ENCODE assay signal across 28 mouse cellular contexts in genomic region chr5:39260721-39261190, GRCm38 (mm10).
DNase-seq lines count a peak whose midpoint lies in the region; ATAC-seq and TF ChIP-seq lines count a peak whose summit lies in the region.
"Had no signal": no experiment of that assay in that cellular context is flagged by ENCODE, and none has a peak within 500 bp of the region (broad histone marks: within the 10 kb centered on the region; RNA-seq: fewer than 3 reads in every experiment).

No protein-coding gene starts in this region.

- no peaks in the 10 kb centered on the region for H3K9me3 ChIP-seq in hindbrain, embryonic 14.5 days (ENCODE audit: control insufficient read depth, low read length)
- no peaks in the 10 kb centered on the region for H3K9me3 ChIP-seq in hindbrain, embryonic 11.5 days (ENCODE audit: control insufficient read depth, low read length)
- H3K9me3 ChIP-seq in neural tube, embryonic 13.5 days, result no peaks in the 10 kb centered on the region
- H3K9me3 ChIP-seq in hindbrain, postnatal 0 days (ENCODE audit: low read length), result no peaks in the 10 kb centered on the region
- no peaks in the 10 kb centered on the region for H3K9me3 ChIP-seq in heart, embryonic 10.5 days
- H3K9me3 ChIP-seq: embryonic facial prominence, embryonic 10.5 days; embryonic facial prominence, embryonic 15.5 days; heart, embryonic 13.5 days; intestine, embryonic 15.5 days; limb, embryonic 13.5 days; stomach, embryonic 15.5 days had no signal

- no peaks in the 10 kb centered on the region for H3K27me3 ChIP-seq in hindbrain, embryonic 14.5 days (ENCODE audit: control insufficient read depth, insufficient read depth, low read length)
- no peaks in the 10 kb centered on the region for H3K27me3 ChIP-seq in hindbrain, embryonic 11.5 days (ENCODE audit: control insufficient read depth, insufficient read depth, low read length)
- no peaks in the 10 kb centered on the region for H3K27me3 ChIP-seq in neural tube, embryonic 13.5 days
- no peaks in the 10 kb centered on the region for H3K27me3 ChIP-seq in hindbrain, postnatal 0 days (ENCODE audit: insufficient read depth, low read length)
- H3K27me3 ChIP-seq in heart, embryonic 10.5 days (ENCODE audit: insufficient read depth, poor library complexity, severe bottlenecking), result no peaks in the 10 kb centered on the region
- H3K27me3 ChIP-seq: embryonic facial prominence, embryonic 15.5 days; heart, embryonic 13.5 days; intestine, embryonic 15.5 days; limb, embryonic 13.5 days; stomach, embryonic 15.5 days had no signal

- H3K4me2 ChIP-seq in hindbrain, embryonic 14.5 days (replicated peaks), result no peak overlapping the region
- no peak overlapping the region for H3K4me2 ChIP-seq in hindbrain, embryonic 11.5 days (replicated peaks; ENCODE audit: low read depth, low read length)
- H3K4me2 ChIP-seq in neural tube, embryonic 13.5 days, result no peak overlapping the region
- H3K4me2 ChIP-seq in hindbrain, postnatal 0 days (ENCODE audit: low read depth, low read length), result no peak overlapping the region
- H3K4me2 ChIP-seq: embryonic facial prominence, embryonic 15.5 days; heart, embryonic 13.5 days; intestine, embryonic 15.5 days; limb, embryonic 13.5 days; liver, embryonic 11.5 days; stomach, embryonic 15.5 days had no signal

- 36% methylated on average over 1 of the region's 1 CpGs for WGBS in hindbrain, embryonic 14.5 days
- 59% methylated on average over 1 of the region's 1 CpGs for WGBS in hindbrain, embryonic 11.5 days
- WGBS in neural tube, embryonic 13.5 days, result 43% methylated on average over 1 of the region's 1 CpGs
- WGBS in hindbrain, postnatal 0 days, result 41% methylated on average over 1 of the region's 1 CpGs
- 78% methylated on average over 1 of the region's 1 CpGs for WGBS in heart, embryonic 10.5 days

- ATAC-seq in hindbrain, embryonic 14.5 days (ENCODE audit: low FRiP score), result peak; percentile 62; the same call in 1 of the 2 replicates
- no peak for ATAC-seq in hindbrain, embryonic 11.5 days (ENCODE audit: low FRiP score)
- ATAC-seq in neural tube, embryonic 13.5 days (ENCODE audit: low read depth), result peak; percentile 50
- peak; percentile 70 for ATAC-seq in hindbrain, postnatal 0 days
- ATAC-seq: intestine, embryonic 15.5 days; liver, postnatal 0 days; midbrain, embryonic 16.5 days had no signal

- no peak for TF ChIP-seq CTCF in hindbrain, postnatal 0 days (IDR thresholded peaks at IDR 0.05; ENCODE audit: low read depth)

- no peak overlapping the region for H3K27ac ChIP-seq in hindbrain, embryonic 14.5 days
- H3K27ac ChIP-seq in hindbrain, embryonic 11.5 days (ENCODE audit: low read depth, low read length), result no peak overlapping the region
- no peak overlapping the region for H3K27ac ChIP-seq in neural tube, embryonic 13.5 days (replicated peaks)
- no peak overlapping the region for H3K27ac ChIP-seq in hindbrain, postnatal 0 days
- no peak overlapping the region for H3K27ac ChIP-seq in heart, embryonic 10.5 days
- H3K27ac ChIP-seq: embryonic facial prominence, embryonic 10.5 days; embryonic facial prominence, embryonic 15.5 days; gastrocnemius, adult 2 months; heart, adult 2 months; heart, embryonic 13.5 days; intestine, embryonic 15.5 days; layer of hippocampus, adult 2 months; limb, embryonic 13.5 days; stomach, embryonic 15.5 days had no signal

- no peak overlapping the region for H3K4me3 ChIP-seq in hindbrain, embryonic 14.5 days (replicated peaks; ENCODE audit: low read length)
- no peak overlapping the region for H3K4me3 ChIP-seq in hindbrain, embryonic 11.5 days (ENCODE audit: low read depth, low read length)
- no peak overlapping the region for H3K4me3 ChIP-seq in neural tube, embryonic 13.5 days
- no peak overlapping the region for H3K4me3 ChIP-seq in hindbrain, postnatal 0 days (ENCODE audit: low read length)
- H3K4me3 ChIP-seq in heart, embryonic 10.5 days, result no peak overlapping the region
- H3K4me3 ChIP-seq: embryonic facial prominence, embryonic 10.5 days; embryonic facial prominence, embryonic 15.5 days; gastrocnemius, adult 2 months; heart, adult 2 months; heart, embryonic 13.5 days; intestine, embryonic 15.5 days; layer of hippocampus, adult 2 months; limb, embryonic 13.5 days; myocyte; stomach, embryonic 15.5 days had no signal

- no peaks in the 10 kb centered on the region for H3K4me1 ChIP-seq in hindbrain, embryonic 14.5 days (replicated peaks; ENCODE audit: control insufficient read depth, insufficient read depth, low read length)
- H3K4me1 ChIP-seq in hindbrain, embryonic 11.5 days (replicated peaks; ENCODE audit: control insufficient read depth, insufficient read depth, low read length), result no peaks in the 10 kb centered on the region
- no peaks in the 10 kb centered on the region for H3K4me1 ChIP-seq in neural tube, embryonic 13.5 days (replicated peaks)
- no peaks in the 10 kb centered on the region for H3K4me1 ChIP-seq in hindbrain, postnatal 0 days (ENCODE audit: insufficient read depth, low read length)
- no peaks in the 10 kb centered on the region for H3K4me1 ChIP-seq in heart, embryonic 10.5 days
- H3K4me1 ChIP-seq: embryonic facial prominence, embryonic 10.5 days; embryonic facial prominence, embryonic 15.5 days; heart, embryonic 13.5 days; intestine, embryonic 15.5 days; limb, embryonic 13.5 days; stomach, embryonic 15.5 days had no signal

- H3K9ac ChIP-seq in hindbrain, embryonic 14.5 days, result no peak overlapping the region
- no peak overlapping the region for H3K9ac ChIP-seq in hindbrain, embryonic 11.5 days (ENCODE audit: low read depth, low read length)
- H3K9ac ChIP-seq in neural tube, embryonic 13.5 days, result no peak overlapping the region
- no peak overlapping the region for H3K9ac ChIP-seq in hindbrain, postnatal 0 days (replicated peaks; ENCODE audit: low read length)
- H3K9ac ChIP-seq: embryonic facial prominence, embryonic 15.5 days; heart, embryonic 13.5 days; intestine, embryonic 15.5 days; limb, embryonic 13.5 days; liver, postnatal 0 days; stomach, embryonic 15.5 days had no signal

- DNase-seq in hindbrain, embryonic 14.5 days (ENCODE audit: low spot score), result no peak
- no peak for DNase-seq in hindbrain, embryonic 11.5 days (ENCODE audit: low spot score)
- no peak for DNase-seq in neural tube, embryonic 10.5 days (ENCODE audit: extremely low spot score, low spot score)
- peak; percentile 53 for DNase-seq in hindbrain, postnatal 0 days (ENCODE audit: low spot score)
- DNase-seq in heart, embryonic 10.5 days (ENCODE audit: low spot score), result no peak
- DNase-seq: adrenal gland, postnatal 36 days; B cell, adult 2 months; cerebellum, adult 2 months; cerebellum, postnatal 14 days; gastrocnemius, adult 2 months; heart, adult 2 months; heart, postnatal 10 days; kidney, adult 2 months; kidney, postnatal 36 days; liver, postnatal 0 days; lung, postnatal 36 days; right cerebral cortex, postnatal 25 days had no signal

- H3K36me3 ChIP-seq in hindbrain, embryonic 14.5 days (replicated peaks; ENCODE audit: control insufficient read depth, insufficient read depth), result no peaks in the 10 kb centered on the region
- H3K36me3 ChIP-seq in hindbrain, embryonic 11.5 days (ENCODE audit: control insufficient read depth, insufficient read depth, low read length), result no peaks in the 10 kb centered on the region
- H3K36me3 ChIP-seq in neural tube, embryonic 13.5 days, result no peaks in the 10 kb centered on the region
- H3K36me3 ChIP-seq in hindbrain, postnatal 0 days (ENCODE audit: insufficient read depth, low read length), result no peaks in the 10 kb centered on the region
- H3K36me3 ChIP-seq in heart, embryonic 10.5 days, result no peaks in the 10 kb centered on the region
- H3K36me3 ChIP-seq: embryonic facial prominence, embryonic 10.5 days; embryonic facial prominence, embryonic 15.5 days; heart, embryonic 13.5 days; intestine, embryonic 15.5 days; limb, embryonic 13.5 days; stomach, embryonic 15.5 days had no signal
